Mouse (Mus musculus): ENCODE results near the gene Galntl6. TPM values are rescaled to one million over a fixed set of nuclear protein-coding genes. Genes with fewer than 3 reads are reported as not detected.

Gene Galntl6
- total and polyA plus RNA-seq, 3 experiments = not detected

DNA sequence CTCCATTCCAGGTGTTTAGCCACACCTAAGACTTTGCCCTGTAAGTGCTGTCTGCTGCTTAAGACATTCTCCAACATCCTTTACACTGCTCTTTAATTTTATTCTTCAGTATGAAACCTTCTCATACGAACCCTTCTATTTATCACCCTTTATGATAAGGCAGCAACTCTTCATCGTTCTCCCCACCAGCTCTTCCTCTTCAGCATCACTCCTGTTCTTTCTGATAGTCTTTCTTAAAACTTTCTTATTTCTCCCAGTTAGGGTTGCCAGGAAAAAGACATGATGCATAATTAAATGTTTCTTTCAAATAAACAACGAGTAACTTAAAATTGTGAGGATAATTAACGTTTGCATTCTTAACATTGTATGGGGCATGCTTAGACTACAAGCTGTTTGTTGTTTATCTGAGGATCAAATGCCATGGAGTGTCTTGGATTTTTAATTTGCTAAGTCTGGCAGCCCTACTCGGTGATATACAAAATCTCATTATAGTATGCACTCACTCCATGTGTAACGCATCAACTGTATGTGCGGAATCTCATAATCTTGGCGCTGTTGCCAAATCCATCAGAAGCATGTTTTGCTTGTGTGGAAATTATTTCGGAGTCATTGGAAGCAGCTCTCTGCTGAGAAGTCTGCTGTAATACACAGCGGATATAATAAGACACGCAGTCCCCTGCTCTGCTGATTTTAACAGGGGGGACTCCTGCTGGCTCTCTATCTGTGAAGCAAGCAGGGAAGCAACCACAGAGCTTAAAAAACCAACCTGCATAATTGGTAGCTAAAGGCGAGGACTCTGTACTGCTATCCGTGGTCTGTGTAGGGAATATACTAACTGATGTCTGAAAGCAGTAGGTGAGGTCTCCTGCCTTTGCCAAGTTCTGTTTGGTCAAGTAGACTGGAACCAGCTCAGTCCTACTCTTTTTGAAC lies 1069.7 kb downstream of the Galntl6 start:
- no peak for DNase-seq (ENCODE audit: extremely low read depth)
- dilution Hi-C loops (cut with MboI; ENCODE audit: extremely low pct_ligation_motif_present, extremely low pct_unique_long_range_greater_than_20kb, low sequenced_read_pairs) (no loop called here), in situ Hi-C loops (cut with MboI; ENCODE audit: low pct_ligation_motif_present, low pct_unique_long_range_greater_than_20kb, low sequenced_read_pairs) (no loop called here)
- no peaks in the 10 kb centered on the region for H3K79me2 ChIP-seq (replicated peaks; ENCODE audit: control insufficient read depth, extremely low read depth, insufficient read depth, poor library complexity, severe bottlenecking)
- no peak overlapping the region for H3K4me2 ChIP-seq (ENCODE audit: insufficient read depth, low read depth, poor library complexity, severe bottlenecking)
- H3K36me3 ChIP-seq (replicated peaks in 1 of 2; ENCODE audit: control insufficient read depth in 1 of 2, insufficient read depth in 1 of 2, low read length in 1 of 2) = no peaks in the 10 kb centered on the region
- H3K9me3 ChIP-seq (replicated peaks; ENCODE audit: low read length) = no peaks in the 10 kb centered on the region
- H3K4me3 ChIP-seq (replicated peaks in 1 of 3; ENCODE audit: low read depth in 2 of 3, low read length in 2 of 3, poor library complexity in 1 of 3) = no peak overlapping the region
- H3K27ac ChIP-seq (ENCODE audit: insufficient read depth, low read depth) = no peak overlapping the region
- H3K4me1 ChIP-seq (ENCODE audit: control insufficient read depth in 1 of 2, insufficient read depth in 2 of 2) = no peaks in the 10 kb centered on the region
- H3K9ac ChIP-seq (ENCODE audit: insufficient read depth, low read depth) = no peak overlapping the region
- no peaks in the 10 kb centered on the region for H3K27me3 ChIP-seq (replicated peaks)
- TF ChIP-seq SMC3 (IDR thresholded peaks at IDR 0.05; ENCODE audit: low read depth, low read length) (no peak), CHD1 (IDR thresholded peaks at IDR 0.05; ENCODE audit: low read depth, low read length) (no peak), JUND (conservative IDR thresholded peaks at IDR 0.05; ENCODE audit: low read depth, low read length) (no peak)

DNA sequence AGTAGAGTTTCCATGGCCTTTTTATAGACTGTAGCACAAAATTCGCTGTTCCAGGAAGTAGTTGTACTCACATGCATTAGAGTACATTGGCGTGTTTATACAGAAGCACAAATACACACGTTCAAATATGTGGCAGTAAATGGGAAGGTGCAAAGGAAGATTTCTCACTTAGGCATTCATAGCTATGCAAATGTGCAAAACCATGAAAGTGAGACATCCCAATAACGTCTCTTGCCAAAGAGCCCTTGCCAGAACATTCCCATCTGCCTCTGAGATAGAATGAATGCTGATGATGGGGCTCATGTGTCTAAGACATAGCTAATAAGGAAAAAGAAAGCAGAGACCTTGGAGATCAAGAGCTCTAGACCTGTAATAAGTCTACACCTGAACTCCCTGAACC lies 1071.0 kb downstream of the Galntl6 start:
- no peak for DNase-seq (ENCODE audit: extremely low read depth)
- Histone ChIP-seq H3K9me3 (replicated peaks; ENCODE audit: low read length) (no peaks in the 10 kb centered on the region), H3K9ac (ENCODE audit: insufficient read depth, low read depth) (no peak overlapping the region), H3K4me1 (ENCODE audit: control insufficient read depth in 1 of 2, insufficient read depth in 2 of 2) (no peaks in the 10 kb centered on the region), H3K79me2 (replicated peaks; ENCODE audit: control insufficient read depth, extremely low read depth, insufficient read depth, poor library complexity, severe bottlenecking) (no peaks in the 10 kb centered on the region), H3K27me3 (replicated peaks) (no peaks in the 10 kb centered on the region), H3K4me2 (ENCODE audit: insufficient read depth, low read depth, poor library complexity, severe bottlenecking) (peak overlapping the region; percentile 21; the same call in 1 of the 2 replicates), H3K4me3 (replicated peaks in 1 of 3; ENCODE audit: low read depth in 2 of 3, low read length in 2 of 3, poor library complexity in 1 of 3) (no peak overlapping the region), H3K36me3 (replicated peaks in 1 of 2; ENCODE audit: control insufficient read depth in 1 of 2, insufficient read depth in 1 of 2, low read length in 1 of 2) (no peaks in the 10 kb centered on the region), H3K27ac (ENCODE audit: insufficient read depth, low read depth) (no peak overlapping the region)
- in situ Hi-C loops (cut with MboI; ENCODE audit: low pct_ligation_motif_present, low pct_unique_long_range_greater_than_20kb, low sequenced_read_pairs) = no loop called here
- no peak for TF ChIP-seq POLR2A (IDR thresholded peaks at IDR 0.05; ENCODE audit: low read depth, low read length)
- no peak for TF ChIP-seq MEF2A (IDR thresholded peaks at IDR 0.05; ENCODE audit: borderline replicate concordance, low read depth, low read length)
- no peak for TF ChIP-seq USF1 (IDR thresholded peaks at IDR 0.05; ENCODE audit: low read depth, low read length)
- TF ChIP-seq MAZ (IDR thresholded peaks at IDR 0.05; ENCODE audit: low read depth, low read length) = no peak
- dilution Hi-C loops (cut with MboI; ENCODE audit: extremely low pct_ligation_motif_present, extremely low pct_unique_long_range_greater_than_20kb, low sequenced_read_pairs) = no loop called here

DNA sequence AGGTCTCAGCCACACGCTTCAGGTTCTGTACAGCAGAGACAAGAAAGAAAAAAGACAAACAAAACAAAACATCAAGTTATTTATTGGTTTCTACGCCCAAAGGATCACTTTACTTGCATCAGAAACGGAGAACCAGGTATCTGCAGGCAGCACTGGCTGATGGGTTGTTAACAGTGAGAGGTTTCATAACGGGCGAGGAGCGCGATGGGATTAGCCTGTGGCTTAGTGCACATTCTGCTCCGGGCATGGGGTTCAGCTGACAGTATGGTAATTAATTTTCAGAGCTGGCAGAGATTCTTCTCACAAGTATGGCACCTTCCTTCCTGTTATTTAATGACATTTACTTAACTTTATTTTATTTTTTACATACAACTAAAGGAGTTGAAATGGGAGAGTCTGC lies 1075.1 kb downstream of the Galntl6 start:
- Histone ChIP-seq H3K9ac (ENCODE audit: insufficient read depth, low read depth) (no peak overlapping the region), H3K9me3 (replicated peaks; ENCODE audit: low read length) (no peaks in the 10 kb centered on the region), H3K36me3 (replicated peaks in 1 of 2; ENCODE audit: control insufficient read depth in 1 of 2, insufficient read depth in 1 of 2, low read length in 1 of 2) (no peaks in the 10 kb centered on the region), H3K4me1 (ENCODE audit: control insufficient read depth in 1 of 2, insufficient read depth in 2 of 2) (peaks cover 0 to 4% of the 10 kb centered on the region in 2 experiments; a peak in 1 of 4 replicates), H3K27ac (ENCODE audit: insufficient read depth, low read depth) (no peak overlapping the region), H3K27me3 (replicated peaks) (no peaks in the 10 kb centered on the region), H3K4me3 (replicated peaks in 1 of 3; ENCODE audit: low read depth in 2 of 3, low read length in 2 of 3, poor library complexity in 1 of 3) (no peak overlapping the region), H3K4me2 (ENCODE audit: insufficient read depth, low read depth, poor library complexity, severe bottlenecking) (peak overlapping the region; percentile 64), H3K79me2 (replicated peaks; ENCODE audit: control insufficient read depth, extremely low read depth, insufficient read depth, poor library complexity, severe bottlenecking) (no peaks in the 10 kb centered on the region)
- in situ Hi-C loops (cut with MboI; ENCODE audit: low pct_ligation_motif_present, low pct_unique_long_range_greater_than_20kb, low sequenced_read_pairs) = no loop called here
- no peak for TF ChIP-seq MEF2A (IDR thresholded peaks at IDR 0.05; ENCODE audit: borderline replicate concordance, low read depth, low read length)
- no peak for TF ChIP-seq JUN (IDR thresholded peaks at IDR 0.05; ENCODE audit: insufficient read depth, low read depth, low read length)
- no peak for TF ChIP-seq ZNF384 (IDR thresholded peaks at IDR 0.05; ENCODE audit: low read depth, low read length)
- no peak for TF ChIP-seq CHD1 (IDR thresholded peaks at IDR 0.05; ENCODE audit: low read depth, low read length)
- no peak for TF ChIP-seq SIN3A (IDR thresholded peaks at IDR 0.05; ENCODE audit: low read length)
- no peak for TF ChIP-seq MAX (IDR thresholded peaks at IDR 0.05; ENCODE audit: low read length)
- no peak for TF ChIP-seq E2F4 (IDR thresholded peaks at IDR 0.05; ENCODE audit: insufficient replicate concordance, low read depth, low read length)
- no peak for TF ChIP-seq MAZ (IDR thresholded peaks at IDR 0.05; ENCODE audit: low read depth, low read length)
- TF ChIP-seq TCF12 (IDR thresholded peaks at IDR 0.05; ENCODE audit: low read depth, low read length) = no peak
- no peak for TF ChIP-seq GABPA (IDR thresholded peaks at IDR 0.05; ENCODE audit: insufficient replicate concordance, low read depth, low read length)
- TF ChIP-seq MYC (IDR thresholded peaks at IDR 0.05; ENCODE audit: low read depth, low read length) = no peak
- no peak for TF ChIP-seq ZKSCAN1 (IDR thresholded peaks at IDR 0.05; ENCODE audit: borderline replicate concordance, low read depth, low read length)
- TF ChIP-seq USF1 (IDR thresholded peaks at IDR 0.05; ENCODE audit: low read depth, low read length) = no peak
- no peak for TF ChIP-seq CTCF (conservative IDR thresholded peaks at IDR 0.05 in 1 of 2, IDR thresholded peaks at IDR 0.05 in 1 of 2; ENCODE audit: low read depth in 2 of 2, low read length in 2 of 2)
- TF ChIP-seq MXI1 (IDR thresholded peaks at IDR 0.05; ENCODE audit: low read depth, low read length) = no peak
- no peak for TF ChIP-seq TBP (conservative IDR thresholded peaks at IDR 0.05; ENCODE audit: low read depth, low read length)
- no peak for TF ChIP-seq POLR2AphosphoS2 (IDR thresholded peaks at IDR 0.05; ENCODE audit: low read depth, low read length)
- no peak for TF ChIP-seq MAFK (IDR thresholded peaks at IDR 0.05; ENCODE audit: insufficient replicate concordance, low read length)
- DNase-seq (ENCODE audit: extremely low read depth) = no peak
- dilution Hi-C loops (cut with MboI; ENCODE audit: extremely low pct_ligation_motif_present, extremely low pct_unique_long_range_greater_than_20kb, low sequenced_read_pairs) = no loop called here

Data from CH12.LX (cell line).